Mouse (Mus musculus): ENCODE data around the gene Arhgap31. TPM values are rescaled to one million over a fixed set of nuclear protein-coding genes. Genes with fewer than 3 reads are reported as not detected.
A peak's percentile ranks its signal among the peaks of the same experiment; 100 is the strongest.

Gene Arhgap31
- 7.8 and 13.3 TPM in 2 replicates for polyA plus RNA-seq (2012; rRNA removed)

GRCm38 (mm10) chr16:38712581-38713403, at the start of gene Arhgap31:
TSS of gene Arhgap31 (minus strand) at chr16:38713274.
- DNase-seq (ENCODE audit: low spot score), result peak; percentile 77

GRCm38 (mm10) chr16:38762401-38762800, 49.3 kb upstream of the Arhgap31 start:
- peak; percentile 12 for DNase-seq (ENCODE audit: low spot score)

- peak; percentile 2 for DNase-seq (ENCODE audit: low spot score)
These were observed 48.9 kb upstream of the Arhgap31 start for GRCm38 (mm10) chr16:38761972-38762371.

DNA sequence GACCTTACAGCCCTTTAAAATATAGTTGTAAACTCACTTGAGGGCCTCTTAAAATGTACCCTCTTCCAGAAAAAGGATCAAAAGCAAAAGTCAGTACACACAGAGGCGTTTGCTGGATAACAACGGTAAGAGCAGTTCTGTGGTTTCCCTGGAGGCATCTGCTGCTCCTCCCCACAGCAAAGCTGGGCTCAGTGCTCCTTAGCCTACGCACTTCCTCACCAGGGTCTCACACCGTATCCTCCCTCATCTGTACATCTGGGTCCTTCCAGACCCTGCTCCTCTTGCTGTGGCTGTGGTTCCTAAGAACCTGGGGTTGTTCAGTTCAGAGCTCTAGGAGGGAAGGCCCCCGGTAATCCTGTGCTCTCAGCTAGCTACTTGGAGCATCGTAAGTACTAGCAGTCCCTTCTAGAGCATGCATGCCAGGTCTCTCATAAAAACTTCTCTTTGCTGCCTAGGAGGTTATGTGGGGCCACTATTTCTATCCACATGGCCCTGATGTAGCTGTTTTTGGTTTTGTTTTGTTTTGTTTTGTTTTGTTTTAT, 47.8 kb upstream of the Arhgap31 start:
- peak; percentile 9 for DNase-seq (ENCODE audit: low spot score)

DNA sequence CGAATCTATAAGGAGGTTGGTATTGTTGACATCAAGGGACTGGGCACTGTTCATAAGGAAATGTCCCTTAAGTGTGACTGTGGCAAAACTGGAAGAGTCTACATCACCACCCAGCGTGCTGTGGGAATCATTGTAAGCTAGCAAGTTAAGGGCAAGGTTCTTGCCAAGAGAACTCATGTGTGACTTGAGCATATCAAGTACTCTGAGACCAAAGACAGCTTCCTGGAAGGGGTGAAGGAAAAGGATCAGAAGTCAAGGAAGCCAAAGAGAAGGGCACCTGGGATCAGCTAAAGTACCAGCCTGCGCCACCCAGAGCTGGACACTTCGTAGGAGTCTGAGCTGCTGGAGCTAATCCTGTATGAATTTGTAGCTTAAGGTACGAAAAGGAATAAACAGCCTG, 47.2 kb upstream of the Arhgap31 start:
- DNase-seq (ENCODE audit: low spot score), result no peak

DNA sequence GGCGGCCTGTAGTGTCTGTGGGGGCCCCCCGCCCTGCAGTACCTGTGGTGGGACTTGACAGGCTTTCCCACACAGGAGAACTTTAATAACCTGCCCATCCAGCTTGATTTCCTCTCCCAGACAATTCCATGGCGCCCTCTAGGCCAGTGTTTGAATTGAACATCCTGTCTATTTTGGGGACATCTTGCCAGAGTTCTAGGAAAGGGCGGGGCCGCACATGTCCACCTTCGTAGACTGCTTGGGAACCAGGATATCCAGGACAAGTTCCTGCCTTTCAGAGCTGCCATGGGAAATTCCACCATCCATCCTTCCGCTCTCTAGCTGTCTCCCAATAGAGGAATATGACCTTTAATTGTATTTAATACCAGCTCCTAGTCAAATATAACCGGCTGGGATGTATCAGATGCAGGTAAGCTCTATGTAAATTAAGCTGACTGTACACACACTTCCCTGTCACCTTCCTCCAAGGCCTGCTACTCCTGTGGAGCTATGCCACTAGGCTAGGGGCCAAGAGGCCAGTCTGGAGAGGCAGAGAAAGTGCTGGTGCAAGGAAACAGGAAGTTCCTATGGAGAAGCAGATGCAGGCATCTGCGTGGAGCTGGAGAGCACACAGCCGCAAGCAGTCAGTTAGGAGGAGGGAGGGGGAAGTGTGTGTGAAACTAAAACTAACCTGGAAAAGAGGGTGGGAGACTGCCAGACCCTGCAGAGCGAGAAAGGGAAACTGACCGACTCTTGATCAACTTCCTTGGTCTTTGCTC, 45.2 kb upstream of the Arhgap31 start:
- peak; percentile 16 for DNase-seq (ENCODE audit: low spot score)

DNA sequence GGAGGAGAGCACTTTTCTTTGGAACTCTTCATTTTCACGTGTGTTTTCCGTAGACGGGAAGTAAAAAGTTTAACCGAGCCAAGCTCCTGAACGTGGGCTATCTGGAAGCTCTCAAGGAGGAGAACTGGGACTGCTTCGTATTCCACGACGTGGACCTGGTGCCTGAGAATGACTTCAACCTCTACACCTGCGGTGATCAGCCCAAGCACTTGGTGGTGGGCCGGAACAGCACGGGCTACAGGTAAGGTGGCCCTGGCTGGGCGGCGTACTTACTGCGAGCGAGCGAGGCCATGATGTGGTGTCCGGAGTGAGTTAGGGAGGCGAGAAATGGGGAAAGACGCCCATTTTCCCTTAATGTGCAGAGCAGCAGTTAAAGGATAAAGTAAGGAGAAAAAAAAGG, 44.6 kb upstream of the Arhgap31 start:
- DNase-seq (ENCODE audit: low spot score), result peak; percentile 14

- DNase-seq (ENCODE audit: low spot score), result no peak
These were observed 43.5 kb upstream of the Arhgap31 start for GRCm38 (mm10) chr16:38756572-38756971.

DNA sequence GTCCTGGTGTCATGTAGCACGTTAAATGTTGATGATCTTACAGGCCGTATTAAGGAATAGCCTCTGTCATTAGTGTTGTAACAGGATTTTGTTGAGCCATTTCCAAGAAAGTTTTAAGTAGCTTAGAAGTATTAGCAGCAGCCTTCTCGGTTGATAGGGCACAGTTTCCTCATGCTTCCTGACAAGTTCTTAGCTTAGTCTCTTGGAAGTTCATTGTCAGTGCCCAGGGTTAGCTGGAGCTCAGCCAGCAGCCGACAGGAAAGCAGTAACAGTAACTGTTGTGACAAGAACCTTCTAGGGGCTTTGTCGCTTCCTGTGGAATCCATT, 43.1 kb upstream of the Arhgap31 start:
- no peak for DNase-seq (ENCODE audit: low spot score)

GRCm38 (mm10) chr16:38755452-38756176, 42.5 kb upstream of the Arhgap31 start:
- no peak for DNase-seq (ENCODE audit: low spot score)

GRCm38 (mm10) chr16:38753631-38754030, 40.6 kb upstream of the Arhgap31 start:
- no peak for DNase-seq (ENCODE audit: low spot score)

DNA sequence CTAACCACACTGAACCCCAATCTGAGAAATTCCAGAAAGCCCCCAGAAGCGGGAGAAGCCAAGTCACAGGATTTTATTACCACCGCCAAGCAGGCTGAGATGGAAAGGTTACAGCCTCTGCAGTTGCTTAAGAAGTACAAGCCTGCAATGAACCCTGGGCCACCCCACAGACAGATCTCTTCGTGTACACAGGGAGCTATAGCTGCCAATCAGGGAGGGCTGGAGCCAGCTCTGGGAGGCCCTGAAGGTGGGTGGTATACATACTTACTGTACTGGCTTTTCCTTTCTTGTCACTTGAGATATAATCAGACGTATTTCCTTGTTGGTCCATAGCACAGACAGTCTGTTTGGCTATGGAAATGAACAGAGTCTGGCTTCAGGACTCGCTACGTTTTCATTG, 37.7 kb upstream of the Arhgap31 start:
- no peak for DNase-seq (ENCODE audit: low spot score)

DNA sequence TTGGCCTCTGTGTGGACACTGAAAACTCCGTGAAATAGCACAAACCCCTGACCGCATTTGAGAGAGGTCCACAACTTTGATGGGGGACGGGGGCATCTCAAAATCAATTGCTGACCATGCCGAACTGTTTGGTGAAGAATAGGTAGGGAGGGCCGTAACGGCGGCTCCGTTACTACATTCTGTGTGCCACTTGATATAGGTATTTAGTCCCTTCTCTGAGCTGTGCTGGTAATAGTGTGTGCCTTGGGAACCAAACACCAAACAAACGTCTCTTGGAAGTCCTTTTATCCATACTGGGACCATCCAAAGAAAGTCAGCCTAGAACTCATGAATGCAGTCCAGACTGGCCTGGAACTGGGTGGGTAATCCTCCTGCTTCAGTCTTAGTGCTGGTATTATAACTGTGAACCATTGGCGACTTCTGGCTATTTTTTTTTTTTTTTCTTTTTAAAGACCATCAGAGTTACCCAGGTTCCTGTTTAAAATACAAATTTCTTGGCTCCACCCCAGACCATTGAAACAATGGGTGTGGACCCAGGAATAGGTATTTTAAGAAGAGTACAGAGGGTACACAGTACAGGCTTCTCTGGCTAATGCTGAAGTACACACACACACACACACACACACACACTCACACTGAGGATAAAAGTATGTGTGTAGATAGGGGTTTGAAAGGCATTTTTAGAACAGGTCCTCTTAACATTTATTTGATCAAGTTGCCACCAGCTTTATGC, 31.0 kb upstream of the Arhgap31 start:
- no peak for DNase-seq (ENCODE audit: low spot score)

DNA sequence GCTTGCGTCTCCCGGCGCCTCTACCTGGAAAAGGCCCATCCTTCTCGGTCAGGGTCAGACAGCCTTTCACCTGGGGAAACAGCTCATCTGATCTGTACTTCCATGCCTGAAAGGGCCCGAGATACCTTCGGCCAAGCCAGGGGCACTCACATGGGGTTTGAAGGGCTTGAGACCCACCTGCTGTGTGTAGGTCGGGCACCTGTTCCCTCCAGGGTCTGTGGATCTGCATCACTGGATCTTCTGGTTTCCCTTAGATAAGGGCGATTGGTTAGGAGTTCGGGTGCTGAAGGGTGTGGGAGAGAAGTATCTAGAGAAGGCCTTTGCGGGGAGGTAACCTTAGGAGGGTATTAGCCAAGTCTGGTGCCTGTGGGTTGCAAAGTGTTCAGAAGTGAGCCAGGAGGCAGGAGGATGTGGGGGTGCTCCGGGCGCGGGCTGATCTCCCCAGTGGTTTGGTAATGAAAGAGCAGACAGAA, 29.6 kb upstream of the Arhgap31 start:
- no peak for DNase-seq (ENCODE audit: low spot score)

- DNase-seq (ENCODE audit: low spot score), result peak; percentile 70
These were observed 29.1 kb upstream of the Arhgap31 start, which contains the start of gene B4galt4 for GRCm38 (mm10) chr16:38742113-38742658. TSS of gene B4galt4 (plus strand) at chr16:38742264.

- no peak for DNase-seq (ENCODE audit: low spot score)
These were observed 28.3 kb upstream of the Arhgap31 start for GRCm38 (mm10) chr16:38741204-38741903.

DNA sequence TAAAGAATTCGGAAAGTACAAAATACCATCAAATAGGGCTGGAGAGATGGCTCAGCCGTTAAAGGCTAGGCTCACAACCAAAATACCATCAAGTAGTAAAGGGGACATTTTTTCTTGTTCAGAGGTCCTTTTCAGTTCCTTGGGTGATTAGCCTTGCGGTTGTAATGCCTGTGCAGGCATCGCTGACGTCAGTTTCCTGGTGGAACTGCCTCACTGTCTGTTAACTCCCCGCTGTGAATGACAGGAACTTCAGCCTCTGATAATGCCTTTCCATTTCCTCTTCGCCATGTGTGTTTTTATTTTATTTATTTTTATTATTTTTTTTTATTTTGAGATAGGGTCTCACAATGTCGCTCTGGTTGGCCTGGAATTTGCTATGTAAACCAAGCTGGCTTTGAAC, 17.8 kb upstream of the Arhgap31 start:
- DNase-seq (ENCODE audit: low spot score), result no peak

DNA sequence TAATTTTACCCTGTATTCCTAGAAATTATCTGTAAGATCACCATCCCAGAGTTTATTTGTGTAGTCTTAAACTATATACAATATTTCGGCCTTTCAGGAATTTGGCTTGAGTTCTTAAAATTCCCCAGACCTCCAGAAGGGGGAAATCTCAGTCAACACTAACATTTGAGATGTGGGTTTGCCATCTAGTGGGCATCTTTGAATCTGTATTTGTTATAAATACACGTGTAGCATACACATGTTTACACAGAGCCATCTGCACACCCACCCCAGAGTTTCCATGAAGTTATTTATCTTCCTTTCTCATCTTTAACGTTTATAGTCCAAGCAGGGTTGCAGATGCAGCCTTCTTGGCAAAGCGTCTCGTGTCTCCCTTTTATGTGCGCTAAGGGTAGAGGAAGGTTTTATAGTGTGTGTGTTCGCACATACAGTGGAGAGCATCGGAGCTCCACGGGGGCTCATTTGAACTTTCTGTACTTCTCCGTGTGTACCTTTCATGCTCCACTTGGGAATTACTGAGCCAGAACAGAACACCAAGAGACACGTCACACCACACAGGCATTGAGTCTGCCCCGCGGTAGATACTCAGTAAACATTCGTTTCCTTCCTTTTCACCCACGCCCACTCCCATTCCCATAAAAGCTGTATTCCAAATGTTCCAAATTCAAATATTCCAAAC, 16.7 kb upstream of the Arhgap31 start:
- no peak for DNase-seq (ENCODE audit: low spot score)

GRCm38 (mm10) chr16:38729139-38729538, 16.1 kb upstream of the Arhgap31 start:
- DNase-seq (ENCODE audit: low spot score), result no peak
